Mouse (Mus musculus) cortical plate, adult 2 months (tissue): ENCODE results near the gene Rtn4rl1. TPM values are rescaled to one million over a fixed set of nuclear protein-coding genes. Genes with fewer than 3 reads are reported as not detected.

Experiments
- H3K27ac ChIP-seq: fragments of 200-500 bp; 2 replicates; pipeline ENCODE4 v1.5.1; 2012; ENCODE audit warnings: low read length, control low read depth, inconsistent platforms; ENCODE audit not compliant: insufficient read depth
- H3K4me1 ChIP-seq: fragments of 200-500 bp; 2 replicates; pipeline ENCODE4 v1.6.1; 2011; ENCODE audit warnings: low read length; ENCODE audit not compliant: control insufficient read depth, insufficient read depth
- H3K4me3 ChIP-seq: fragments of 200-500 bp; 2 replicates; pipeline ENCODE4 v1.5.1; 2011; ENCODE audit warnings: mild to moderate bottlenecking, low read length, control low read depth; ENCODE audit not compliant: insufficient read depth
- CTCF ChIP-seq: fragments of 200-500 bp; IDR thresholded peaks from 2 replicates; pipeline ENCODE4 v1.5.1; 2011; ENCODE audit warnings: mild to moderate bottlenecking, control low read depth, low read length; ENCODE audit not compliant: insufficient read depth; ENCODE audit errors: extremely low read depth
- POLR2A ChIP-seq: fragments of 200-500 bp; IDR thresholded peaks from 2 replicates; pipeline ENCODE4 v1.6.1; 2011; ENCODE audit warnings: mild to moderate bottlenecking, low read length, control low read depth; ENCODE audit not compliant: insufficient read depth; ENCODE audit errors: extremely low read depth
- polyA plus RNA-seq: library from polyadenylated mRNA; depleted of rRNA; stranded (reverse); fragments of >200 nt; gene quantifications from 2 replicates; pipeline ENCODE4 v1.2.3, GENCODE M21; 2012; rRNA removed

Rtn4rl1 gene
- polyA plus RNA-seq, 1 experiment, result 37.9 TPM

- Histone ChIP-seq H3K27ac (no peak overlapping the region), H3K4me1 (peaks cover 7% of the 10 kb centered on the region; the same call in 1 of the 2 replicates), H3K4me3 (no peak overlapping the region)
- TF ChIP-seq POLR2A (no peak), CTCF (no peak)
These were observed 104.0 kb downstream of the Rtn4rl1 start for GRCm38 (mm10) chr11:75297631-75298030.

GRCm38 (mm10) chr11:75298491-75298890, 104.9 kb downstream of the Rtn4rl1 start:
- TF ChIP-seq CTCF, result no peak
- no peak for TF ChIP-seq POLR2A
- Histone ChIP-seq H3K27ac (no peak overlapping the region), H3K4me3 (no peak overlapping the region), H3K4me1 (peaks cover 5% of the 10 kb centered on the region; the same call in 1 of the 2 replicates)

- no peak for TF ChIP-seq CTCF
- TF ChIP-seq POLR2A, result no peak
- no peak overlapping the region for H3K4me3 ChIP-seq
- H3K4me1 ChIP-seq, result no peaks in the 10 kb centered on the region
- H3K27ac ChIP-seq, result no peak overlapping the region
These were observed 106.2 kb downstream of the Rtn4rl1 start for GRCm38 (mm10) chr11:75299786-75300185.

- no peaks in the 10 kb centered on the region for H3K4me1 ChIP-seq
- no peak overlapping the region for H3K27ac ChIP-seq
- TF ChIP-seq CTCF, result no peak
- no peak for TF ChIP-seq POLR2A
These were observed 107.4 kb downstream of the Rtn4rl1 start for GRCm38 (mm10) chr11:75300954-75301353.

GRCm38 (mm10) chr11:75304797-75305196, 111.2 kb downstream of the Rtn4rl1 start:
- no peak overlapping the region for H3K27ac ChIP-seq
- H3K4me1 ChIP-seq, result no peaks in the 10 kb centered on the region
- TF ChIP-seq POLR2A (no peak), CTCF (no peak)
- H3K4me3 ChIP-seq, result no peak overlapping the region

More at GRCm38 (mm10) chr11:75300954-75301353, 107.4 kb downstream of the Rtn4rl1 start:
- H3K4me3 ChIP-seq, result no peak overlapping the region

GRCm38 (mm10) chr11:75308650-75309049, 115.1 kb downstream of the Rtn4rl1 start:
- TF ChIP-seq POLR2A, result no peak
- TF ChIP-seq CTCF, result no peak

GRCm38 (mm10) chr11:75310813-75311212, 117.2 kb downstream of the Rtn4rl1 start:
- Histone ChIP-seq H3K27ac (no peak overlapping the region), H3K4me3 (no peak overlapping the region), H3K4me1 (peaks cover 3% of the 10 kb centered on the region; the same call in 1 of the 2 replicates)
- no peak for TF ChIP-seq POLR2A
- TF ChIP-seq CTCF, result no peak

More at GRCm38 (mm10) chr11:75308650-75309049, 115.1 kb downstream of the Rtn4rl1 start:
- H3K4me3 ChIP-seq, result no peak overlapping the region
- H3K4me1 ChIP-seq, result peaks cover 1% of the 10 kb centered on the region; the same call in 1 of the 2 replicates
- no peak overlapping the region for H3K27ac ChIP-seq

GRCm38 (mm10) chr11:75311751-75312150, 118.2 kb downstream of the Rtn4rl1 start:
- TF ChIP-seq POLR2A (no peak), CTCF (no peak)
- peaks cover 3% of the 10 kb centered on the region; the same call in 1 of the 2 replicates for H3K4me1 ChIP-seq
- H3K4me3 ChIP-seq, result no peak overlapping the region
- no peak overlapping the region for H3K27ac ChIP-seq

- Histone ChIP-seq H3K4me3 (no peak overlapping the region), H3K4me1 (peaks cover 3% of the 10 kb centered on the region; the same call in 1 of the 2 replicates), H3K27ac (no peak overlapping the region)
- TF ChIP-seq POLR2A, result no peak
- TF ChIP-seq CTCF, result no peak
These were observed 120.3 kb downstream of the Rtn4rl1 start for GRCm38 (mm10) chr11:75313834-75314233.

Other genes starting within 250 kb of the Rtn4rl1 start
- 3.0 and 3.8 TPM in 2 replicates for gene Hic1, start 24.3 kb upstream of the Rtn4rl1 start, polyA plus RNA-seq
- gene Ovca2, start 14.9 kb upstream of the Rtn4rl1 start, polyA plus RNA-seq, result 19.5 and 21.4 TPM in 2 replicates
- gene Dph1, start 2.5 kb upstream of the Rtn4rl1 start, polyA plus RNA-seq, result 29.1 and 30.9 TPM in 2 replicates
- 31.6 and 36.1 TPM in 2 replicates for gene Rpa1, start 154.5 kb downstream of the Rtn4rl1 start, polyA plus RNA-seq
- 9.5 and 10.0 TPM in 2 replicates for gene Smyd4, start 154.7 kb downstream of the Rtn4rl1 start, polyA plus RNA-seq
- 13.7 and 15.9 TPM in 2 replicates for gene Serpinf1, start 228.9 kb downstream of the Rtn4rl1 start, polyA plus RNA-seq
- gene Serpinf2, start 245.8 kb downstream of the Rtn4rl1 start, polyA plus RNA-seq, result 0.15 and 0.26 TPM in 2 replicates